Mouse (Mus musculus): ENCODE results near the gene Notch1. TPM values are rescaled to one million over a fixed set of nuclear protein-coding genes. Genes with fewer than 3 reads are reported as not detected.

Notch1 gene
- polyA plus RNA-seq, 2 experiments: 1.7 to 2.1 TPM

DNA sequence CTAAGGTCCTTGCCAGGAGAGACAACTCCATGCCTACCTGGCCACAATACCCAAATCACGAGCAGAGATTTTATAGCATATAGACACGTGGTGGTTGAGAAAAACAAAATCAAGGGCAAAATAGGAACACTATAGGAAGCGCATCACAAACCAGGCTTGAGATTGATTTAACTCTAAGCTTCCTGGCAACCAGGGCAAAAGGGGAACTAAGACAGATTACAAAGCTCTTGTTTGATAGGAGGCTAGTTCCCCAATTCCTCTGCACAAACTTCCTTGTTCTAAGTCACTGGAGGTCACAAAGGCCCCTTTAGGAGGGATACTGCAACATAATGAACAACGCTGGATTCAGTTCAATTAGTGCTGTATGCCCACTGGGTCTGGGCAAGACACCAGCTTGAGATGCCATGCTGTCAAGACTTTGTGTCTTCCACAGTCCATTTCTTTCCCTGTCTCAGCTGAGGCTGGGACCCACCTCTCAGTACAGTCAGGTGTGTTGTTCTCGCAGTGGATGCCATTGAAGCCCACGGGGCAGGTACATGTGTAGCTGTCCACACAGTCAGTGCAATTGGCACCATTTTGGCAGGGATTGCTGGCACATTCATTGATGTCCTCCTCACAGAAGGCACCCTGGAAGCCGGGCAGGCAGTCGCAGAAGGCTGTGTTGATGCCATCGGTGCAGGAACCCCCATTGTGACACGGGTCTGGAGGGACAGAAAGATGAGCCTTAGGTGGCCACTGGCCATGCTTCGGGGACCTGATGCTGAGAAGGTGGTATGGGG lies 44.0 kb downstream of the Notch1 start:
- Histone ChIP-seq H3K4me3 (ENCODE audit: insufficient read depth in 1 of 2, low read depth in 2 of 2, low read length in 2 of 2) (no peak overlapping the region), H3K4me2 (ENCODE audit: low read depth) (no peak overlapping the region), H3K27ac (no peak overlapping the region), H3K27me3 (ENCODE audit: control insufficient read depth, insufficient read depth, low read length) (no peaks in the 10 kb centered on the region), H3K36me3 (replicated peaks; ENCODE audit: control insufficient read depth, insufficient read depth, low read depth) (no peaks in the 10 kb centered on the region), H3K9me3 (ENCODE audit: control insufficient read depth, low read length) (no peaks in the 10 kb centered on the region), H3K4me1 (replicated peaks; ENCODE audit: control insufficient read depth in 2 of 2, insufficient read depth in 2 of 2, low read length in 1 of 2) (peaks cover 0 to 3% of the 10 kb centered on the region in 2 experiments; a peak in 1 of 4 replicates), H3K9ac (replicated peaks) (no peak overlapping the region)
- ATAC-seq (ENCODE audit: insufficient read depth) (no peak), DNase-seq (ENCODE audit: low read depth in 3 of 3, low spot score in 3 of 3) (no peak)
- no peak for TF ChIP-seq EP300 (IDR thresholded peaks at IDR 0.05; ENCODE audit: low read depth)
- WGBS (ENCODE audit: insufficient replicate concordance): 46% methylated on average over 11 of the region's 11 CpGs

DNA sequence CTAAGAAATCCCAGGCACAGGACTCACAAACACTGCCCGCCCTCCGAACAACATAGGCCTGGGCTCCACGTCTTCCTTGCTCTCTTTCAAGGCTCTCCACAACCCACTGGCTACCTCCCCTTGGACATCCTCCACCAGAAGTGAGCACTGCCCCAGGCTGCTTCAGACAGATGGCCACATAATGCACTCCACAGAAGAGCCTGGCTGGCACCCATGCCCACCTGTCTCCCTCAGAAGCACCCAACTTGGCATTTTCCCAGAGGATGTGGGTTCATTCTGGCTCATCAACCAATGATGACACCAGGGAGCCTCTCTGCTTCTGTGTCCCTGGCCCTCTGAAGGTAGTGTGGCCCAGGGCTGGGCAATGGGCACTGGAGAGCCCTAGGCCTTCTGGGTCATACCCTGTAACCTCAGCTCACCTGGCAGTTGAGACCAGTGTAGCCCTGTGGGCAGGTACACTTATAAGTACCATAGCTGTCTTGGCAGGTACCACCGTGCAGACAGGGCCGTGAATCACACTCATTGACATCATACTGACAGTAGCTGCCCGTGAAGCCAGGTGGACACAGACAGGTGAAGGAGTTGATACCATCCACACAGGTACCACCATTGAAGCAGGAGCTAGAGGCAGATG lies 44.7 kb downstream of the Notch1 start:
- Histone ChIP-seq H3K4me3 (ENCODE audit: insufficient read depth in 1 of 2, low read depth in 2 of 2, low read length in 2 of 2) (no peak overlapping the region), H3K4me2 (ENCODE audit: low read depth) (no peak overlapping the region), H3K27me3 (ENCODE audit: control insufficient read depth, insufficient read depth, low read length) (no peaks in the 10 kb centered on the region), H3K27ac (no peak overlapping the region), H3K9me3 (ENCODE audit: control insufficient read depth, low read length) (no peaks in the 10 kb centered on the region), H3K9ac (replicated peaks) (no peak overlapping the region), H3K4me1 (replicated peaks; ENCODE audit: control insufficient read depth in 2 of 2, insufficient read depth in 2 of 2, low read length in 1 of 2) (peaks cover 0 to 3% of the 10 kb centered on the region in 2 experiments; a peak in 1 of 4 replicates), H3K36me3 (replicated peaks; ENCODE audit: control insufficient read depth, insufficient read depth, low read depth) (no peaks in the 10 kb centered on the region)
- ATAC-seq (ENCODE audit: insufficient read depth) (no peak), DNase-seq (ENCODE audit: low read depth in 3 of 3, low spot score in 3 of 3) (no peak)
- TF ChIP-seq CTCF (IDR thresholded peaks at IDR 0.05; ENCODE audit: low read depth) (no peak), EP300 (IDR thresholded peaks at IDR 0.05; ENCODE audit: low read depth) (no peak)
- WGBS (ENCODE audit: insufficient replicate concordance): 61% methylated on average over 6 of the region's 6 CpGs

DNA sequence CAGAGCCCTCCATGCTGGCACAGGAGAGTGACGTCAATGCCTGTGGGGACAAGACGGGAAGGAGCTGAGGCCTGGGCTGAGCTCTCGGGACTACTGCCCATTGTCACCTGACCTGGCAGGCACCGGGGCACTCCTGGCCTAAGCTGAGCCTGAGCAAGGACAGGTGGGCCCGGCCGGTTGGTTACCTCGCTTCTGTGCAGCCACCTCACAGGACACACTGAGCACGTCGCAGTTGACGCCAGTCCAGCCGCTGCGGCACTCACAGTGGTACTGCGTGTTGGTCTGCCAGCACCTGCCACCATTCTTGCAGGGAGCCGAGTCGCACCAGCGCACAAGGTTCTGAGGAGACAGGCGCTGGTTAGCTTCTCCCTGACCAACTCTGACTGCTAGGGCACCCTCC lies 45.5 kb downstream of the Notch1 start:
- Histone ChIP-seq H3K4me2 (ENCODE audit: low read depth) (no peak overlapping the region), H3K9ac (replicated peaks) (no peak overlapping the region), H3K4me1 (replicated peaks; ENCODE audit: control insufficient read depth in 2 of 2, insufficient read depth in 2 of 2, low read length in 1 of 2) (peaks cover 0 to 3% of the 10 kb centered on the region in 2 experiments; a peak in 1 of 4 replicates), H3K27me3 (ENCODE audit: control insufficient read depth, insufficient read depth, low read length) (no peaks in the 10 kb centered on the region), H3K27ac (no peak overlapping the region), H3K4me3 (ENCODE audit: insufficient read depth in 1 of 2, low read depth in 2 of 2, low read length in 2 of 2) (no peak overlapping the region), H3K36me3 (replicated peaks; ENCODE audit: control insufficient read depth, insufficient read depth, low read depth) (no peaks in the 10 kb centered on the region), H3K9me3 (ENCODE audit: control insufficient read depth, low read length) (no peaks in the 10 kb centered on the region)
- TF ChIP-seq EP300 (IDR thresholded peaks at IDR 0.05; ENCODE audit: low read depth): no peak
- no peak for TF ChIP-seq CTCF (IDR thresholded peaks at IDR 0.05; ENCODE audit: low read depth)
- ATAC-seq (ENCODE audit: insufficient read depth) (no peak), DNase-seq (ENCODE audit: low read depth in 3 of 3, low spot score in 3 of 3) (no peak)
- 77% methylated on average over 17 of the region's 17 CpGs for WGBS (ENCODE audit: insufficient replicate concordance)

DNA sequence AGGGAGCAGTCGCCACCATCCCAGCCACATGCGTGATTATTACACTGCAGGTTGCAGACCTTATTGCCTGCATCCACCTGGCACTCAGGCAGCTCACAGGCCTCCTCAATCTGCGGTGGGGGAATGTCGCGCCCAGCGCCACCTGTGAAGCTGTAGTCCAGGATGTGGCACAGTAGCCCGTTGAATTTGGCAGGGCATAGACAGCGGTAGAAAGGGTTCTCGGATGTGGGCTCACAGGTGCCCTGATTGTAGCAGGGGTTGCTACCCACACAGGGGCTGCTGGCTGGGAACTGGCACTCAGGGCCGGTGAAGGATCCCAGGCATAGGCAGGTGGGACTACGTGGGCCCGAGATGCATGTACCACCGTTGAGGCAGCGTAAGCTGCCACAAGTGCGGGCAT lies 48.1 kb downstream of the Notch1 start:
- Histone ChIP-seq H3K9ac (replicated peaks) (no peak overlapping the region), H3K4me2 (ENCODE audit: low read depth) (no peak overlapping the region), H3K27me3 (ENCODE audit: control insufficient read depth, insufficient read depth, low read length) (no peaks in the 10 kb centered on the region), H3K27ac (no peak overlapping the region), H3K9me3 (ENCODE audit: control insufficient read depth, low read length) (no peaks in the 10 kb centered on the region), H3K4me1 (replicated peaks; ENCODE audit: control insufficient read depth in 2 of 2, insufficient read depth in 2 of 2, low read length in 1 of 2) (no peaks in the 10 kb centered on the region), H3K36me3 (replicated peaks; ENCODE audit: control insufficient read depth, insufficient read depth, low read depth) (no peaks in the 10 kb centered on the region; the same call in 1 of the 2 replicates), H3K4me3 (ENCODE audit: insufficient read depth in 1 of 2, low read depth in 2 of 2, low read length in 2 of 2) (no peak overlapping the region)
- WGBS (ENCODE audit: insufficient replicate concordance): 83% methylated on average over 15 of the region's 15 CpGs
- no peak for DNase-seq (ENCODE audit: low read depth in 3 of 3, low spot score in 3 of 3)
- ATAC-seq (ENCODE audit: insufficient read depth): no peak
- TF ChIP-seq EP300 (IDR thresholded peaks at IDR 0.05; ENCODE audit: low read depth) (no peak), CTCF (IDR thresholded peaks at IDR 0.05; ENCODE audit: low read depth) (no peak)

DNA sequence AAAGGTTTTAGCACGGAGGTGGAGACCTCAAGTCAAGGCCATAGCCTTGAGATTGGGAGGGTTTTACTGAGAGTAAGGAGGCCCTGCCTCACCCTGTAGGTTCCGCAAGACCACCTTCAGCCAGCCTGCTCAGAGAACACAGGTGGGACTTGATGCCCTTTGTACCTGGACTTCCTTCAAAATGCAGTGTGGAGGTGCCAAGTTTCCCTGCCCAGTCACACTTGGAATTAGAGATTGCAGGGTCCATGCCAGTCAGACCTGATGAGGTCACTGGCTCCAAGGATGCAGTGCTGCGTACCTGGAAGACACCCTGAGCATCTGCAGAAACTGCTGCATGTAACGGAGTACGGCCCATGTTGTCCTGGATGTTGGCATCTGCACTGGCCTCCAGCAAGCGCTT lies 53.1 kb downstream of the Notch1 start:
- 70% methylated on average over 6 of the region's 6 CpGs for WGBS (ENCODE audit: insufficient replicate concordance)

More for the DNA sequence above, 53.1 kb downstream of the Notch1 start:
- no peaks in the 10 kb centered on the region; the same call in 1 of the 2 replicates for H3K36me3 ChIP-seq (replicated peaks; ENCODE audit: control insufficient read depth, insufficient read depth, low read depth)
- DNase-seq (ENCODE audit: low read depth in 3 of 3, low spot score in 3 of 3) (no peak), ATAC-seq (ENCODE audit: insufficient read depth) (no peak)
- no peak overlapping the region for H3K27ac ChIP-seq
- no peak overlapping the region for H3K4me3 ChIP-seq (ENCODE audit: insufficient read depth in 1 of 2, low read depth in 2 of 2, low read length in 2 of 2)
- TF ChIP-seq CTCF (IDR thresholded peaks at IDR 0.05; ENCODE audit: low read depth): no peak
- TF ChIP-seq EP300 (IDR thresholded peaks at IDR 0.05; ENCODE audit: low read depth): no peak
- no peaks in the 10 kb centered on the region for H3K9me3 ChIP-seq (ENCODE audit: control insufficient read depth, low read length)
- no peaks in the 10 kb centered on the region for H3K27me3 ChIP-seq (ENCODE audit: control insufficient read depth, insufficient read depth, low read length)
- H3K4me2 ChIP-seq (ENCODE audit: low read depth): no peak overlapping the region
- H3K9ac ChIP-seq (replicated peaks): no peak overlapping the region
- peaks cover 0 to 4% of the 10 kb centered on the region in 2 experiments; a peak in 2 of 4 replicates for H3K4me1 ChIP-seq (replicated peaks; ENCODE audit: control insufficient read depth in 2 of 2, insufficient read depth in 2 of 2, low read length in 1 of 2)

All from liver, embryonic 14.5 days (tissue).